Mouse (Mus musculus) cerebellum, adult 2 months (tissue): ENCODE measurements around the gene Rasgef1b.

Experiments
- CTCF ChIP-seq: fragments of 200-500 bp; IDR thresholded peaks from 2 replicates; pipeline ENCODE4 v1.5.1; 2011; ENCODE audit warnings: low read depth, mild to moderate bottlenecking, control low read depth, low read length, moderate library complexity, borderline replicate concordance; ENCODE audit not compliant: insufficient read depth
- POLR2A ChIP-seq: fragments of 200-500 bp; IDR thresholded peaks from 2 replicates; pipeline ENCODE4 v1.6.1; 2011; ENCODE audit warnings: low read length, control low read depth, borderline replicate concordance; ENCODE audit not compliant: insufficient read depth

GRCm38 (mm10) chr5:99375725-99376124 lies 353.1 kb downstream of the Rasgef1b start:
- TF ChIP-seq CTCF: no peak
- TF ChIP-seq POLR2A: no peak
